Mouse (Mus musculus): ENCODE results near the gene Catsperd. TPM values are rescaled to one million over a fixed set of nuclear protein-coding genes. Genes with fewer than 3 reads are reported as not detected.
"Not testable (repeated sequence)": the region's sequence is repeated elsewhere in the genome, so short reads cannot be mapped to it uniquely, and the experiment has no call there.

The Catsperd gene
- total RNA-seq, 2 experiments from 2014 or later = 0.15 TPM; not detected in 1

DNA sequence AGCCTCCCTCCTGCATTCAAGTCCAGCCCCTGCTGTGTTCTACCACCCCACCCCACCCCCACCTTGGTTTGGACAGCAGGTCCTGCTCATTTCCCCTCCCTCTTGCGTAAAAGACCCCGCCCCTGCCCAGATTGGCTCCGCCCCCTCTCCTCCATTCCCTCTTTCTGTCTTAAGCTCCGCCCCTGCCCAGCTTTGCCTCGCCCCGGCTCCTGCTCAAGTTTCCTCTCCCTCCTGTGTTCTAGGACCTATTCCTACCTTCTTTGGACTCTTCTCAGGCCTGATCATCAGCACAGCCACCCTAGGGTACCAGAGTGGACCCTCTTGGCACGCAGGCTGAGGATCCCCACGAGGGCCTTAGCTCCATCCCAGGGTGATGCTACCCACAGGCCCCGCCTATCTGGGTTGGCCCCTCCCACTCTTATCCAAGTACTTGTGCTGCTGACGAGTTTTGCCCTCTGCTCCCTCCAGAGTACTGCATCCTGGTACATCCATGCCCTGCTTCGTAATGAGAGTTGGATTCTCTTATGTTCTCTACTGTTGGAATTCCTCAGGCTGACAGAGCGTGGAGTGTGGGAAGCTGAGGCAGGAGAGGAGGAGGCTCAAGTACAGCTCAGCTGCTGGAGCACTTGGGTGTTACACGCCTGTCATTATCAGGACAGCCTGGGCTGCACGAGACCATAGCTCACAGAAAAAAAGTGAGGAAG, 15.9 kb upstream of the Catsperd start:
- DNase-seq = no peak
- intact Hi-C loops (cut with DNase I) = loop anchor here (5.0 kb wide), 2 partner anchors 55 to 145 kb away; partner anchors contain the start of gene Nrtn

DNA sequence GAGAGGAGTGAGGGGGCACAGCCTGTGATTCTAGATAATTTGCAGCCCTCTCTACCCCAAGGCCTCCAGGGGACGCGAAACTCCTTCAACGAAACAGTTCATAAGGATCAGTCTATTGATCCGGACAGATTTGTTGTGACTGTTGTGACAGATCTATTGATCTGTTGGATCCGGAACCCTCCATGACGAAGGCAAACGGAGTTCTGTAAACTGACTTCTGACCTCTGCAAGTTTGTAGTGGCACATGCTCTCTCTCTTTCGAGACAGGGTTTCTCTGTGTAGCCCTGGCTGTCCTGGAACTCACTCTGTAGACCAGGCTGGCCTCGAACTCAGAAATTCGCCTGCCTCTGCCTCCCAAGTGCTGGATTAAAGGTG, 15.4 kb upstream of the Catsperd start:
- intact Hi-C loops (cut with DNase I) = loop anchor here (5.0 kb wide), 2 partner anchors 55 to 145 kb away; partner anchors contain the start of gene Nrtn
- DNase-seq = not testable (repeated sequence)

DNA sequence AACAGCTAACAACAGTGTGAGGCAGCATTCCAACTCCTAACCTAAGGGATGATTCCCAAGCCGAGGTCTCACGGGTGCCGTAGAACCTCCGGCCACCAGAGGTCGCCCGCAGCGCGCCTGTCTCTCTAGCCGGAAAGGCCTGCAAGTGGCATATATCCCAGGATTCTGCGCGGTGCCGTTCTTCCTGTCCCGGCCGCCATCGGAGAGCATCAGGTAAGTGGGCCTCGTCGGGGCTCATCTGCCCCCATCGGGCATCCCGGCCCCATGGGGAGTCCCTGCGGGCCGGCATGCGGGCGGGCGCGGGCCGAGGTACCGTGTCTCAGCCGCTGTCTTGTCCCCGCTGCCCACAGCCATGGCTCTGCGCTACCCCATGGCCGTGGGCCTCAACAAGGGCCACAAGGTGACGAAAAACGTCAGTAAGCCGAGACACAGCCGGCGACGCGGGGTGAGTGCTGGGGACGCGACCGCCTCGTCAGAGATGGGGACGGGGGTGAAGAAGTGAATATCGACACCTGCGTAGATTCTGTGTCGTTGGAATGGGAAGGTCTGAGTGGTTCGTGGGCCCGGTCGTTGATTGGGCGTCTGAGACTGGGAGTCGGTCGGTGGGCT, 14.6 kb upstream of the Catsperd start, which contains the start of gene Rpl36:
Gene Rpl36, plus strand, starts transcription at position 181 of the 609 bp plus-strand sequence.
- DNase-seq = peak; percentile 94
- intact Hi-C loops (cut with DNase I) = loop anchor here (5.0 kb wide), 2 partner anchors 54 to 144 kb away; partner anchors contain the start of gene Nrtn

GRCm38 (mm10) chr17:56613893-56614292, 14.1 kb upstream of the Catsperd start:
- intact Hi-C loops (cut with DNase I) = loop anchor here (5.0 kb wide), 2 partner anchors 53 to 143 kb away; partner anchors contain the start of gene Nrtn
- DNase-seq = not testable (repeated sequence)

- no peak for DNase-seq
- intact Hi-C loops (cut with DNase I) = loop anchor here (5.0 kb wide), 2 partner anchors 53 to 143 kb away; partner anchors contain the start of gene Nrtn
These were observed 13.4 kb upstream of the Catsperd start for GRCm38 (mm10) chr17:56614391-56615135.

DNA sequence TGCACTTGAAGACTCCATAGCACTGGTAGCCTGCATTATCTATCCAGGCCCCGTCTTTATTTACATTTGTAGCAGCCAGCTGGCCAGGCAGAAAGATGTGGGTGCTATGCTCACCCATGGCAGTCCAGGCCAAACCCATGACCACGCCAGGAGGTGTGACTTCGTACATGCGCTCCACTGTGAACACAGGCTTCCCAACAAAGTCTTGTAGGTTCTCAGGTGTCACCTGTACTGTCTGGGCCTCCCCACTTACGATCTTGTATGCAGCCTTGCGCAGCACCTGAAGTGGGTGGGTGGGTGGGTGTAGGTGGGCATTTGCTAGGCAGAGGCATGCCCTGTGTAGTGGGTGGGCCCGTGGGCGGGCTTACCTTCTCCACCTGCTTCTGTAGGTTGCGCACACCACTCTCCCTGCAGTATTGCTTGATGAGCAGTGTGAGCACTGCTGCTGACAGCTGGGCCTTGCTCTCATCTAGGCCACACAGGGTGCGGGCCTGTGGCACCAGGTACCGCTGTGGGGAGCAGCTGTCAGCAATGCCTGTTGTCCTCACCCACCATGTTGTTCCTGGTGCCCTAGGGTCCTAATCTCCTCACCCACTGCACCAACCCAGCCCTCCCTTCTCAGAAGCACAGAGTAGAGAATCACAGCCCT, 12.7 kb upstream of the Catsperd start:
- no peak for DNase-seq
- intact Hi-C loops (cut with DNase I) = no loop called here

DNA sequence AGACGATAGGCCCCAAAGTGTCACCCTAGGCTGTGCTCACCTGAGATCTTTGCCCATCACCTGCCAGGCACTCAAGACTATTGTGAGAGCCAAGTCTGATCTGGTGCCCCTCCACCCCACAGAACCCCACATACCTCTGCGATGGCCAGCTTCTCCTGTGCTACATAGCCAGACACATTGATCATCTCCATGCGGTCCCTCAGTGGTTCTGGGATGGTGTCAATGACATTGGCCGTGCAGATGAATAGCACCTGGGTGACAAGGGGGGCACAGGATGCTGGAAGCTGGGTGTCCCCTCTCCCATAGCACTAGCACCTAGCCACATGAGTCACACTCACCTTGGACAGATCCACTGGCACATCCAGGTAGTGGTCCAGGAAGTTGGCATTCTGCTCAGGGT, 12.2 kb upstream of the Catsperd start:
- no peak for DNase-seq

GRCm38 (mm10) chr17:56616725-56617124, 11.2 kb upstream of the Catsperd start:
- DNase-seq = no peak
- intact Hi-C loops (cut with DNase I) = no loop called here

More for the DNA sequence above, 12.2 kb upstream of the Catsperd start:
- intact Hi-C loops (cut with DNase I) = no loop called here

DNA sequence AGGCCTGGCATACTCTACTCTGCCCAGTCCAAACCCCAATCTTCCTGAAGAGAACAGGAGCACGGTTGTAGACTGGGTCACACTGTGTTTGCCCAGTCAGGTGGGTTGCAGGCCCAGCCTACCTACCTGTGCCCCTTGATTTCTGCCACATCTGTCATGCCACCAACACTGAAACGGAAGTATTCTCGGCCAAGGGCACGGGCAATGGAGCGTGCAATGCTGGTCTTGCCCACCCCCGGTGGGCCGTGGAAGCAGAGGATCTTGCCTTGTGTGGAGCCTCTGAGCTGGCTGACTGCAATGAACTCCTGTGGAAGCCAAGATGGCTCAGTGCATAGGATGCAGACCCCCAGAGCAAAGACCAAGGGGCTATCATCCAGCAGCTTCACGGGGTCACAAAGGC, 10.3 kb upstream of the Catsperd start:
- intact Hi-C loops (cut with DNase I) = no loop called here
- no peak for DNase-seq

- no peak for DNase-seq
- intact Hi-C loops (cut with DNase I) = loop anchor here (5.0 to 10.0 kb wide), 2 partner anchors 132 to 369 kb away; partner anchors contain the start of genes Alkbh7, Clpp and Nrtn
These were observed 2.4 kb upstream of the Catsperd start for GRCm38 (mm10) chr17:56625495-56625894.

DNA sequence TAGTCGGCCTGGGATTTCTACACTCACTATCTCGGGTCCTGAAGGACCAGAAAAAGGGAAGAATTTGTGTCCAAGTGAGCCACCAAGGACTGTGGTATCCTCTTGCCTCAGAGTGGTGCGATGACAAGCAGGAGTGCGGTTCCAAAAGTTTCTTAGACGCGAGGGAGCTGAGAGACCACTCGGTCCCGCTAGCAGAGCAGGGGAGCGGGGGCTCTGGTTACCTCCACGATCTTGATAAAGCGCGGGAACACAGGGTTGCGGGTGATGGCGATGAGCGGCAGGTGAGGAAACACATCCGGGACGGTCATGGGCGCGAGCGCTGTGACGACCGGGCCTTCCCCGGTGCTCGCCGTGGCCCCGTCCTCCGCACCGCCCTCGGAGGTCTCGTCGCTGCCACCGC, 1.7 kb upstream of the Catsperd start:
- intact Hi-C loops (cut with DNase I) = loop anchor here (5.0 to 10.0 kb wide), 2 partner anchors 131 to 369 kb away; partner anchors contain the start of genes Alkbh7, Clpp and Nrtn
- no peak for DNase-seq

DNA sequence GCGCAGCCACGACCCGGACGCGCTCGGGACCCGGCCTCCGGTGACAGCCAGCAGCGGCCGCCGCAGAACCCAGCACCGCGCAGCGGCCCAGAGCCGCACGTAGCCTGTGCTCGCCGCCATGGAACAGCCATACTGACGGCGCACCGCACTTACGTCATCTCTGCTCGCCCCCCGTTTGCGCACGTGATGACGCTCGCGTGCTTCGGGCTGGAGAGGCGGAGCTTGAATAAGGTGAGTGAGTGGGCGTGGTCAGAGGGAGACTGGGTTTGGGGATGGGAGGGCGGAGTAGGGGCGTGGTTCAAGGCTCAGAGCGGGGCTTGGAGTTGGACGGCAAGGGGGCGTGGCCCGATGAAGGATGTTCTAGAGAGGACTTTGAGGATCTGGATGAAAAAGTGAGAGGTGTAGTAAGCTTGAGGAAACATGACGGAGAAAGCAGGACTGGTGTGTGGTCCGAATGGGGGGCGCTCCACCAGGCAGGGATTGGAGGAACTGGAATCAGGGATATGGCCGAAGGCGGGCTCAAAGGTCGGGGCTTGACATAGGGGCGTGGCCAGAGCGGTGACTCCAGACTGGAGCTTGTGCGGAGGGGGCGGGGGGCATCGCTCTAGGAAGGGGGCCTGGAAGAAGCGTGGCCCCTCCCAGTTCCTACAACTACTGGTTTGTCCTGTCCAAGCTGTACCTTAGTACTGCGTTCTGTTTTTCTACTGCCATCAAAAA, 1.0 kb upstream of the Catsperd start, which contains the start of gene Lonp1:
Gene Lonp1, minus strand, starts transcription at position 134 of the 717 bp plus-strand sequence.
- peak; percentile 88 to 89 for DNase-seq
- intact Hi-C loops (cut with DNase I) = loop anchor here (5.0 to 10.0 kb wide), 2 partner anchors 130 to 368 kb away; partner anchors contain the start of genes Alkbh7, Clpp and Nrtn

DNA sequence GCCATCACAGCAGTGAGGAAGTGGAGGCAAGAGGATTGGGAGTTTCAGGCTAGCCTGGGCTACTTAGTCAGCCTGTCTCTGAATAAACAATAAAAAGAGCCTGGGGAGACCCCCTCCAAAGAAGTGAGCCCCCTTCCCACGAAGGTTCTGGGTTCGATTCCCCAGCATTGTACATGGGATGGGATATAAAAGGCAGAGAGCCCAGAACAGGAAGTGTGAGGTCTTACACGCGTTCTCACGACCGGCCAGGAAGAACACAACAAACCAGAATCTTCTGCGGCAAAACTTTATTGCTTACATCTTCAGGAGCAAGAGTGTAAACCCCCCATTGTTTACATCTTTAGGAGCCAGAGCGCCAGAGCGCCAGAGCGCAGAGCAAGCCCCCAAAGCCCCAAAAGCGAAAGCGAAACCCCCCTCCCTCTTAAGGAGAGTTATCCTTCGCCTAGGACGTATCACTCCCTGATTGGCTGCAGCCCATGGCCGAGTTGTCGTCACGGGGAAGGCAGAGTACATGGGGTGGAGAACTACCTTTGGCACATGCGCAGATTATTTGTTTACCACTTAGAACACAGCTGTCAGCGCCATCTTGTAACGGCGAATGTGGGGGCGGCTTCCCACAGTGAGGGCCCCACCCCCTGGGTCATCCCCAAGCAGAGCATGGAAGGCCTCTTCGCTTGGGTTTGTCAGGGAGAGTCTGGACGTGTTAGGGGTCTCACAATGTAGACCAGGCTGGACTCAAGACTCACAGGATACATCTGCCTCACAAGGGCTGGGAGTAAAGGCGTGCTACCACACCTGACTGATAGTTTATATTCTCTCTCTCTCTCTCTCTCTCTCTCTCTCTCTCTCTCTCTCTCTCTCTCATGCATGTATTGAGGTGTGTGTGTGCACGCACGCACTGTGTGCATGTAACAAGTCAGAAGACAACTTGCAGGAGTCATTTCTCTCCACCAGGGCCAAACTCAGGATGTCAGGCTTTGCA, 2.1 kb downstream of the Catsperd start:
- intact Hi-C loops (cut with DNase I) = loop anchor here (5.0 to 10.0 kb wide), 2 partner anchors 127 to 365 kb away; partner anchors contain the start of genes Alkbh7, Clpp and Nrtn
- DNase-seq = not testable (repeated sequence)

DNA sequence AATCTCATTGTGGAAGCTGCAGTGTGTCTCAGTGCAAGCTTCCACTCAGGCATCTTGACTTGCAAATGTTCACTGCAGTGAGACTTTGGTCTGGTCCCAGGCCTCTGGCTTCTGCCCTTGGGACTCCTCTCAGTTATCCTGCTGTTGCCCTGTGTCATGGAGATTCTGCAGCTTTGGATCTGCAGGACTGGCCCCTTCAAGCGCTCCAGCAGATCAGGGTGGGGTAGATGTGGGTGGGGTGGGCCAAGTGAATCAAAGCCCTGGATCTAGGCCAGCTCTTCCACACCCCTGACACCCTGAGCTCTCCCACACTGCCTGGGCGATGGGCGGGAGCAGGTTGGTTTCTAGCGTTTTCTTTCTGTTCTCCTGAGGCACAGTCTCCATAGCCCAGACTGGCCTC, 3.9 kb downstream of the Catsperd start:
- no peak for DNase-seq
- intact Hi-C loops (cut with DNase I) = no loop called here

DNA sequence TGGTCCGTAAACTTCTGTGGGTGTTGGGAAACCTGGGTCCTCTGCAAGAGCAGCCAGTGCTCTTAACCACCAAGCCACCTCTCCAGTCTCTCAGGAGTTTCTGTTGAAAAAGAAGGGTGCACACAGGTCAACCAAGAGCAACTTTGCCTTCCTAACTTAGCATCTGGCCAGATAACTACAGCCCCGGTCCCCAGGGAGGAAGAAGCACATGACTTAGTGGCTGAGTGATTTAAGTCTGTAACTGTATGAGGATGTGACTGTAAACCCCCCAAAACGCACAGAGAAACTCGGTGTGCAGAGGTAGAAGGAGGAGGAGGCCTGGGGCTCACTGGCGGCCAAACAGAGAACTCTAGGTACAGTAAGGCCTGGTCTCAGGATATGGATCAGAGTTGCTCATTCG, 6.1 kb downstream of the Catsperd start:
- DNase-seq = no peak

GRCm38 (mm10) chr17:56643237-56643636, 15.3 kb downstream of the Catsperd start:
- intact Hi-C loops (cut with DNase I) = no loop called here
- DNase-seq = no peak

More for the DNA sequence above, 6.1 kb downstream of the Catsperd start:
- intact Hi-C loops (cut with DNase I) = no loop called here

GRCm38 (mm10) chr17:56647546-56647945, 19.6 kb downstream of the Catsperd start:
- DNase-seq = no peak
- intact Hi-C loops (cut with DNase I) = no loop called here

DNA sequence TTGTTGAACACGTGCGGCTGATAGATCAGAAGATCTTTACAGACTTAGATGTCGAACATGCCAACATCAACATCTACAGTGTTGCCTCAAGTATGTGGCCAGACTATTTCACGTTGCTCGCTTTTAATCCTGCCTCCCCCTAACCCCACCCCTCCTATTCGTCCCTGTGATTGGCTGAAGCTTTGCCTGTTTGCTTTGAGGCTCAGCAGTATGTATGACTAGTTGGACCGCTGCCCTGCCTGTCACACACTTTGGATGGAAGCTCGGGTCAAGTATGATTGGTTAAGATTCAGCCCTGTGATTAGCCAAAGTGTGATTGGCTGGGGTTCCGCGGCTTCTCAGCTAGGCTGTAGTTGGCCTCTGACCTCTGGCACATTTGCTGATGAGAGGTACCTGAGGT, 23.9 kb downstream of the Catsperd start:
- intact Hi-C loops (cut with DNase I) = no loop called here
- no peak for DNase-seq
